Mouse (Mus musculus) kidney, postnatal 0 days (tissue): ENCODE data around the gene Enpep. TPM values are rescaled to one million over a fixed set of nuclear protein-coding genes. Genes with fewer than 3 reads are reported as not detected.

Experiments
- ATAC-seq: fragments of 200-750 bp; cut with Nextera tagmentation; replicated peaks from 2 replicates; pipeline ENCODE4 v1.8.0; 2017; ENCODE audit warnings: low read depth, moderate number of reproducible peaks, moderate TSS enrichment, moderate library complexity; ENCODE audit not compliant: low FRiP score
- DNase-seq: peaks from one replicate; pipeline ENCODE4 v3.0.0-alpha.2; 2016; ENCODE audit warnings: low spot score
- H3K27ac ChIP-seq: fragments of 300-500 bp; sonication (generic); 2 replicates; pipeline ENCODE4 v1.5.1; 2014; ENCODE audit warnings: mild to moderate bottlenecking
- H3K27me3 ChIP-seq: fragments of 300-500 bp; sonication (generic); 2 replicates; pipeline ENCODE4 v1.6.1; 2014; ENCODE audit warnings: low read length, mixed read lengths; ENCODE audit not compliant: insufficient read depth
- H3K36me3 ChIP-seq: fragments of 300-500 bp; sonication (generic); 2 replicates; pipeline ENCODE4 v1.6.1; 2014; ENCODE audit warnings: low read length, mixed read lengths; ENCODE audit not compliant: insufficient read depth
- H3K4me1 ChIP-seq: fragments of 300-500 bp; sonication (generic); replicated peaks from 2 replicates; pipeline ENCODE4 v1.6.1; 2014; ENCODE audit warnings: antibody characterized with exemption, low read length, mixed read lengths; ENCODE audit not compliant: insufficient read depth
- H3K4me2 ChIP-seq: fragments of 300-500 bp; sonication (generic); 2 replicates; pipeline ENCODE4 v1.6.1; 2014; ENCODE audit warnings: mild to moderate bottlenecking, low read length, moderate library complexity, mixed read lengths
- H3K4me3 ChIP-seq: fragments of 300-500 bp; sonication (generic); replicated peaks from 2 replicates; pipeline ENCODE4 v1.5.1; 2014; ENCODE audit warnings: low read depth, low read length
- H3K9ac ChIP-seq: fragments of 300-500 bp; sonication (generic); 2 replicates; pipeline ENCODE4 v1.6.1; 2014; ENCODE audit warnings: low read depth, low read length
- H3K9me3 ChIP-seq: fragments of 300-500 bp; sonication (generic); replicated peaks from 2 replicates; pipeline ENCODE4 v1.6.1; 2016; ENCODE audit warnings: low read length, inconsistent platforms, mixed read lengths
- CTCF ChIP-seq: IDR thresholded peaks from 2 replicates; pipeline ENCODE4 v1.5.1; 2016; ENCODE audit warnings: antibody characterized with exemption, low read depth, mild to moderate bottlenecking, moderate library complexity
- WGBS: fragments of 180-500 bp; shearing (Covaris S2); extraction: QIAGEN DNeasy Blood & Tissue Kit; methylation state at CpG from one replicate; pipeline ENCODE4 v1.1.7; 2014; 5-methylcytosine and 5-hydroxymethylcytosine counted together
- polyA plus RNA-seq: library from polyadenylated mRNA; unstranded; fragments of >200 nt; fragmentation: Nextera tagmentation; extraction: Ambion mirVana; gene quantifications from 2 replicates; pipeline ENCODE4 v1.2.1, GENCODE M21; 2015

Enpep gene
- polyA plus RNA-seq, 1 experiment from 2014 or later: 108 TPM

GRCm38 (mm10) chr3:129238664-129239258, 93.8 kb downstream of the Enpep start:
- 16% methylated on average over 13 of the region's 13 CpGs for WGBS
- H3K27me3 ChIP-seq: no peaks in the 10 kb centered on the region
- H3K4me1 ChIP-seq: no peaks in the 10 kb centered on the region
- H3K9me3 ChIP-seq: no peaks in the 10 kb centered on the region
- no peak overlapping the region for H3K9ac ChIP-seq
- peak overlapping the region; percentile 39; the same call in 1 of the 2 replicates for H3K4me2 ChIP-seq
- no peak for TF ChIP-seq CTCF
- DNase-seq (no peak), ATAC-seq (no peak)
- no peak overlapping the region for H3K27ac ChIP-seq
- no peaks in the 10 kb centered on the region for H3K36me3 ChIP-seq
- H3K4me3 ChIP-seq: 0 out of 2 replicates have a peak overlapping the region, but pooled peaks have one; percentile 5

GRCm38 (mm10) chr3:129238010-129238409, 94.5 kb downstream of the Enpep start:
- no peaks in the 10 kb centered on the region for H3K27me3 ChIP-seq
- WGBS: 82% methylated on average over 1 of the region's 1 CpGs
- H3K9me3 ChIP-seq: no peaks in the 10 kb centered on the region
- H3K4me1 ChIP-seq: no peaks in the 10 kb centered on the region
- TF ChIP-seq CTCF: no peak
- H3K27ac ChIP-seq: no peak overlapping the region
- no peak for ATAC-seq
- H3K36me3 ChIP-seq: no peaks in the 10 kb centered on the region
- H3K4me2 ChIP-seq: no peak overlapping the region
- no peak overlapping the region for H3K4me3 ChIP-seq
- no peak overlapping the region for H3K9ac ChIP-seq
- no peak for DNase-seq

GRCm38 (mm10) chr3:129227331-129227730, 105.2 kb downstream of the Enpep start:
- no peak for ATAC-seq
- 7% methylated on average over 5 of the region's 5 CpGs for WGBS

GRCm38 (mm10) chr3:129226681-129227080, 105.8 kb downstream of the Enpep start:
- Histone ChIP-seq H3K4me1 (no peaks in the 10 kb centered on the region), H3K4me2 (no peak overlapping the region), H3K27ac (no peak overlapping the region), H3K9ac (no peak overlapping the region), H3K27me3 (peaks cover 55% of the 10 kb centered on the region), H3K36me3 (no peaks in the 10 kb centered on the region), H3K4me3 (no peak overlapping the region), H3K9me3 (no peaks in the 10 kb centered on the region)
- DNase-seq (no peak), ATAC-seq (no peak)
- no peak for TF ChIP-seq CTCF
- 2% methylated on average over 6 of the region's 6 CpGs for WGBS

More at GRCm38 (mm10) chr3:129227331-129227730, 105.2 kb downstream of the Enpep start:
- H3K36me3 ChIP-seq: no peaks in the 10 kb centered on the region
- H3K27me3 ChIP-seq: peaks cover 48% of the 10 kb centered on the region
- TF ChIP-seq CTCF: no peak
- no peaks in the 10 kb centered on the region for H3K9me3 ChIP-seq
- DNase-seq: no peak
- no peak overlapping the region for H3K4me2 ChIP-seq
- H3K4me1 ChIP-seq: no peaks in the 10 kb centered on the region
- no peak overlapping the region for H3K4me3 ChIP-seq
- no peak overlapping the region for H3K9ac ChIP-seq
- H3K27ac ChIP-seq: no peak overlapping the region

DNA sequence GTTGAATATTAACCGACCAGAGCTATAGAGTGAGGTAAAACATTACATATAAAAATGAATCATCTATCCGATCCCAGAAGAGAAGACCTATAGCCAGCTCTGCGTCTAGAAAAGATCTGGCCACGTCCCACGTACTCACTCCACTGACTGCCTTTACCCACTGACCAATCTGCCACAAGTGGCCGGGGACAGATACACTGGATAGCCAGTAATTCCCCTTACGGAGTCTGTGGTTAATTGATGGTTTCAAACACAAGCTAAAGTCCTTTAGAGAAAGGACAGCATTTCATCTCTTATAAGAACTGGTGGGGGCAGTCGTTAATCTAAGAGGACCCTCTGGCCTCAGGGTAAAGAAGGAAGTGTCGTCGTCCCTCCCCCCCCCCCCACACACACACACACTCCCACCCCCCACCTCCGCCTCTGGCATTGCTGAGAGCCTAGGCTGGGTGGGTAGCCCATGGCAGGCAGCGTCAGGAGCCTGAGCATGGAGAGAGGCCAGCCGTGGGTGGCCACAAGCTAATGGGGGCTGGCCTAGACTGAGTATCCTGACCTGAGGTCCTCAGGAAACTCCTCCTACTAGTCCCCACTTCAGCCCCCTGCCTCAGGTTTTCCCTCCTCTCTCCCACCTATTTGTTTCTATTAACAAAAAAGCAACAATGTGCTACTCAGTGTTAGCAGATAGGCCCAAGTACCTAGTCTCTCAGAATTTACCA, 106.8 kb downstream of the Enpep start:
- H3K4me1 ChIP-seq: no peaks in the 10 kb centered on the region
- under 1% methylated on average over 13 of the region's 13 CpGs for WGBS
- peak overlapping the region; percentile 33; the same call in 1 of the 2 replicates for H3K4me2 ChIP-seq
- ATAC-seq (no peak; the same call in 1 of the 2 replicates), DNase-seq (no peak)
- H3K27me3 ChIP-seq: peaks cover 56% of the 10 kb centered on the region
- TF ChIP-seq CTCF: no peak
- H3K4me3 ChIP-seq: no peak overlapping the region
- H3K9me3 ChIP-seq: no peaks in the 10 kb centered on the region
- H3K9ac ChIP-seq: no peak overlapping the region
- H3K27ac ChIP-seq: no peak overlapping the region
- H3K36me3 ChIP-seq: no peaks in the 10 kb centered on the region

- Histone ChIP-seq H3K4me1 (no peaks in the 10 kb centered on the region), H3K4me2 (peak overlapping the region; percentile 33), H3K27ac (peak overlapping the region; percentile 60), H3K27me3 (peaks cover 60% of the 10 kb centered on the region), H3K9ac (no peak overlapping the region; the same call in 1 of the 2 replicates), H3K4me3 (peak overlapping the region; percentile 13), H3K36me3 (no peaks in the 10 kb centered on the region), H3K9me3 (no peaks in the 10 kb centered on the region)
- TF ChIP-seq CTCF: no peak
- DNase-seq (no peak), ATAC-seq (peak; percentile 65)
- 2% methylated on average over 40 of the region's 40 CpGs for WGBS
These were observed 107.5 kb downstream of the Enpep start for GRCm38 (mm10) chr3:129224806-129225576.
